Mouse (Mus musculus): ENCODE data around the gene Gm8720.
"Not testable (repeated sequence)": the region's sequence is repeated elsewhere in the genome, so short reads cannot be mapped to it uniquely, and the experiment has no call there.

Gm8720 gene

DNA sequence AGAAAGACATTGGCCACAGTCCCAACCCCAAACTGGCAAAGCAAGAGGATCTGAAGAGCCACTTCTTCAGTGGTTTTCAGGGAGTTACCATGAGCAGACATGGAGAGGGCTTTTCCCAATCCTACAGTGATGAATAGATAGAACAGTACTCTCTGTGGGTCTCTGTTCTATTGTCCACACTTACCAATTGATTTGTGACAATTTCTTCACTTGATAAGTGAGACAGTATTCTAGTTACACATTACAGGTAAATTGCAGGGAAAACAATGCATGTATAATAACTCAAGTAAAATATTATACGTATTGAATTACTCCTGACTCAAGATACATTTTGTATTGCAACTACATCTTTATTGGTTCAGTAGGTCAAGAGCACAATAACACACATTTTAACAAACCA, at the start of gene Gm8720:
TSS of gene Gm8720 (minus strand) at position 101 of the 400 bp plus-strand sequence.
- not testable (repeated sequence) for DNase-seq (ENCODE audit: low spot score)

DNA sequence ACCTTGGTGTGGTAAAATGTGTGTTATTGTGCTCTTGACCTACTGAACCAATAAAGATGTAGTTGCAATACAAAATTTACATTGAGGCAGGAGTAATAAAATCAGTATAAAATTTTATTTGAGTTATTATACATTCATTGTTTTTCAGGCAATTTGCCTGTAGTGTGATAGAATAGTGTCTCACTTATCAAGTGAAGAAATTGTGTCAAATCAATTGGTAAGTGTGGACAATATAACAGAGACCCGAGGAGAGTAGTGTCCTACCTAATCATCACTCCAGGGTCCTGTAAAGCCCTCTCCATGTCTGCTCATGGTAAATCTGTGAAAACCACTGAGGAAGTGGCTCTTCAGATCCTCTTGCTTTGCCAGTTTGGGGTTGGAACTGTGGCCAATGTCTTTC, 12.0 kb downstream of the Gm8720 start, which contains the start of gene Vmn1r163:
TSS of gene Vmn1r163 (plus strand) at position 301 of the 400 bp plus-strand sequence.
- not testable (repeated sequence) for DNase-seq (ENCODE audit: low spot score)

DNA sequence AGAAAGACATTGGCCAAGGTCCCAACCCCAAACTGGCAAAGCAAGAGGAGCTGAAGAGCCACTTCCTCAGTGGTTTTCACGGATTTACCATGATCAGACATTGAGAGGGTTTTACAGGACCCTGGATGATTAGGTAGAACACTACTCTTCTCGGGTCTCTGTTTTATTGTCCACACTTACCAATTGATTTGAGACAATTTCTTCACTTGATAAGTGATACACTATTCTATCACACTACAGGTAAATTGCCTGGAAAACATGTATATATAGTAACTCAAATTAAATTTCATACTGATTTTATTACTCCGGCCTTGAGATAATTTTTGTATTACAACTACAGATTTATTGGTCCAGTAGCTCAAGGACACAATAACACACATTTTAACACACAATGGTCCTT, 47.4 kb downstream of the Gm8720 start, which contains the start of gene Gm4216:
TSS of gene Gm4216 (minus strand) at position 101 of the 400 bp plus-strand sequence.
- not testable (repeated sequence) for DNase-seq (ENCODE audit: low spot score)
